Mouse (Mus musculus): ENCODE measurements around the gene Tmub2. TPM values are rescaled to one million over a fixed set of nuclear protein-coding genes. Genes with fewer than 3 reads are reported as not detected.

Gene Tmub2
- polyA plus RNA-seq, 1 experiment, result 59.7 TPM

DNA sequence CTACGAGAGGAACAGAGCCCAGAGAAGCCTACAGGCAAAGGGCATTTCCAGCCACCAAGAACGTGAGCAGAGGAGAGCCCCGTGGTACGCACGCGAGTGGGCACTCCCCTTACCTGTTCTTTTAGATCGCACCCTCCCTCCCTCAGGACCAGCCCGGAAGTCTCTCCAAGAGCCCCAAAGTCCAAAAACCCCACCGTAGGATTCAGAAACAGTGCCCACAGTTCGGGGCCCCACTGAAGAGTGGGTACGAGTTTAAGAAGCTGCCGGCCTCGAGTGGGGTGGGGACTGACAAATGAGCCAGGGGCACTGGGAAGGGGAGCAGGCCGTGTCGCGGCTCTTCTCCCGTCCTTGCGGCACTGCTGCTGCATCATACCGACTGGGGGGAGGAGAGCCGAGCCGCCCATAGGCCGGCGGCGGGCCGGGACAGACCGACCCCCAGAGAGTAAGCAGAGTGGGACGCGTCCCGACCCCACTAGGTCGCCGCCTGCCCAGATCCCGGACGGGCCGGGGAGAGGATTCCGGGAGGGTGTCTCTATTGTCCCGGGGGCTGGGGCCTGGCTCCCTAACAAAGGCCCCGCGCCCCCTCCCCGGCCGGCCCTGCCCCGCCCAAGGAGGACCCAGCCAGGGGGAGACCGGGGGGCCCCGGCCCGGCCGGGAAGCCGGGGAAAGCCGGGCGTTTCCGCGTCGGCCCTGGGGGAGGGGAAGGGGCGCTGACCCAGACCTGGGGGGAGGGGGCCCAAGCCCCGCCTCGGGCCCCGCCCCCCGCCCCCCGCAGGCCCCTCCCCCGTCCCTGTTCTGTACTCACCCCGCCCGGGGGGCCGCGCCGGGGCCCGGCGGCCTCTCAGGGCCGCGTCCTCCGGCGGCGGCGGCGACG is 11.1 kb downstream of the Tmub2 start:
- WGBS, result under 1% methylated on average over 48 of the region's 73 CpGs
- no peaks in the 10 kb centered on the region; the same call in 1 of the 2 replicates for H3K36me3 ChIP-seq (ENCODE audit: control insufficient read depth, insufficient read depth, low read length)
- H3K4me3 ChIP-seq (ENCODE audit: insufficient read depth, low read depth, low read length), result peak overlapping the region; percentile 91
- peak overlapping the region; percentile 80 for H3K27ac ChIP-seq (ENCODE audit: insufficient read depth, low read depth, low read length)
- no peaks in the 10 kb centered on the region for H3K27me3 ChIP-seq (replicated peaks; ENCODE audit: control insufficient read depth, insufficient read depth, low read length)
- TF ChIP-seq POLR2A (IDR thresholded peaks at IDR 0.05; ENCODE audit: low read depth, low read length) (no peak), CTCF (conservative IDR thresholded peaks at IDR 0.05; ENCODE audit: insufficient read depth, insufficient read length, low read depth, low read length) (no peak)
- DNase-seq, result peak; percentile 56
- H3K4me1 ChIP-seq (ENCODE audit: control insufficient read depth, insufficient read depth, low read length), result no peaks in the 10 kb centered on the region; the same call in 1 of the 2 replicates

DNA sequence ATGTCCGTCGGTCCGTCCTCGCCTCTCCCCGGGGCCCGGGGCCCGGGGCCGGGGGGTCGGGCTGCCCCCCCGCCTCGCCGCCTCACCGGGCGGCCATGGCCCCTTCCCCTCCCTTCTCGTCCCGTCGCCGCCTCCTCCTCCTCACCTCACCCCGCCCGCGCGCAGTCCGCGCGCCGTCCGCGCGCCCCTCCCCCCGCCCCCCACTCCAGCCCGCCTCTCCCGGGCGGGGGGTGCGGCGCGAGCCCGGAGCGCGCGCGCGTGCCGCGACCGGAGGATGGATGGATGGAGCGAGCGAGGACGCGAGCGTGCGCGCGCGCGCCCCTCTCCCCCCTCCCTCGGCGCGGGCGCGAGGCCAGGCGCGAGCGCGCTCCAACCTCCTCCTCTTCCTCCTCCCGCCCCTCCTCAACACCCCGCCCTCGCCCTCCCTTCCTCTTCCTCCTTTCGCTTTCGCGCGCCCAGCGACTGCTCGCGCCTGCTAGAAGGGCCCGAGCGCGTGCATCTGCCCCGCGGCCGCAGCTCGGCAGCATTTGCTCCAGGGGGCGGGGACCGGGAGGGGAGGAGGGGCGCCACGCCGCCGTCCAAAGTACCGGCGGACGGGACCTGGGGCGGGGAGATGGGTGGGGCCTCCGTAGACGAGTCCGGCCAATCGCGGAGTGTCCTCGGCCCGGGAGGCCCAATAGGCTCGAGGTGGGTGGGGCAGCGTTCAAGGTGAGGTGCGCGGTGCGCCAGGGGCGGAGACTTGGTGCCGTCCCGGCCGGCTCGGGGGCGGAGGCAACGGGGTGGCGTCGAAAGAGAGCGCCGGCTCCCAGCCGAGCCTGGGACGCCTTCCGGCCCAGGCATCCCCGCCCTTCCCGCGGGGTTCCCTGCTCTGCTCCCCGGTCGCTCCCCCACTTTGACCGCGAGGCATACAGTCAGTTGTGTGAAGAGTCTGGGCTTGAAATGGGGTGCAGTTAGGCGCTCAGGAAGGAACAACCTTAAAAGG is 12.1 kb downstream of the Tmub2 start, which contains the start of gene Atxn7l3:
Gene Atxn7l3, minus strand, starts transcription at position 141 of the 982 bp plus-strand sequence.
- TF ChIP-seq CTCF (conservative IDR thresholded peaks at IDR 0.05; ENCODE audit: insufficient read depth, insufficient read length, low read depth, low read length) (no peak), POLR2A (IDR thresholded peaks at IDR 0.05; ENCODE audit: low read depth, low read length) (peak; percentile 49)
- no peaks in the 10 kb centered on the region for H3K27me3 ChIP-seq (replicated peaks; ENCODE audit: control insufficient read depth, insufficient read depth, low read length)
- under 1% methylated on average over 95 of the region's 125 CpGs for WGBS
- H3K4me1 ChIP-seq (ENCODE audit: control insufficient read depth, insufficient read depth, low read length), result no peaks in the 10 kb centered on the region; the same call in 1 of the 2 replicates
- H3K36me3 ChIP-seq (ENCODE audit: control insufficient read depth, insufficient read depth, low read length), result no peaks in the 10 kb centered on the region; the same call in 1 of the 2 replicates
- DNase-seq, result peak; percentile 99
- peak within 1 kb of the TSS; percentile 91 for H3K4me3 ChIP-seq (ENCODE audit: insufficient read depth, low read depth, low read length)
- H3K27ac ChIP-seq (ENCODE audit: insufficient read depth, low read depth, low read length), result peak within 1 kb of the TSS; percentile 96

GRCm38 (mm10) chr11:102297577-102298556 is 13.1 kb downstream of the Tmub2 start:
- H3K27me3 ChIP-seq (replicated peaks; ENCODE audit: control insufficient read depth, insufficient read depth, low read length), result no peaks in the 10 kb centered on the region
- no peak for TF ChIP-seq POLR2A (IDR thresholded peaks at IDR 0.05; ENCODE audit: low read depth, low read length)
- TF ChIP-seq CTCF (conservative IDR thresholded peaks at IDR 0.05; ENCODE audit: insufficient read depth, insufficient read length, low read depth, low read length), result no peak
- H3K4me1 ChIP-seq (ENCODE audit: control insufficient read depth, insufficient read depth, low read length), result no peaks in the 10 kb centered on the region; the same call in 1 of the 2 replicates
- no peaks in the 10 kb centered on the region for H3K36me3 ChIP-seq (ENCODE audit: control insufficient read depth, insufficient read depth, low read length)
- 22% methylated on average over 27 of the region's 27 CpGs for WGBS
- H3K4me3 ChIP-seq (ENCODE audit: insufficient read depth, low read depth, low read length), result peak overlapping the region; percentile 88
- peak overlapping the region; percentile 96 for H3K27ac ChIP-seq (ENCODE audit: insufficient read depth, low read depth, low read length)
- no peak for DNase-seq

DNA sequence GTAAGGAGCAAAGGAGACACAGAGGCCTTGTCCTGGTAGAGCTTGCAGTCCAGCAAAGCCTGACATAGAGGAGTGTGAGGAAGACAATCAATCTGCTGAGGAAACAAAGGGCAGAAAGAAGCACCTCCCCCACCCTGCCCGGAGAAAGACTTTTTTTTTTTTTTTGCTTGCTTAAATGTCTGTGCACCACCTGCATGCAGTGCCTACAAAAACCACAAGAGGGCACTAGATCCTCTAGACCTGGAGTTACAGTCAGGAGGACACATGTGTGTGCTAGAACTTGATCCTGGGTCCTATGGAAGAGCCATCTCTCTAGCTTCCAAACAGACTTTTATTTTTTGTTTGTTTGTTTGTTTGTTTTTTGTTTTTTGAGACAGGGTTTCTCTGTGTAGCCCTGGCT is 15.1 kb downstream of the Tmub2 start:
- H3K4me3 ChIP-seq (ENCODE audit: insufficient read depth, low read depth, low read length), result no peak overlapping the region
- no peak for TF ChIP-seq POLR2A (IDR thresholded peaks at IDR 0.05; ENCODE audit: low read depth, low read length)
- TF ChIP-seq CTCF (conservative IDR thresholded peaks at IDR 0.05; ENCODE audit: insufficient read depth, insufficient read length, low read depth, low read length), result peak; percentile 48
- WGBS, result 4% methylated on average over 1 of the region's 1 CpGs
- peak; percentile 69 for DNase-seq
- H3K4me1 ChIP-seq (ENCODE audit: control insufficient read depth, insufficient read depth, low read length), result no peaks in the 10 kb centered on the region; the same call in 1 of the 2 replicates
- H3K27me3 ChIP-seq (replicated peaks; ENCODE audit: control insufficient read depth, insufficient read depth, low read length), result no peaks in the 10 kb centered on the region
- no peaks in the 10 kb centered on the region for H3K36me3 ChIP-seq (ENCODE audit: control insufficient read depth, insufficient read depth, low read length)
- H3K27ac ChIP-seq (ENCODE audit: insufficient read depth, low read depth, low read length), result no peak overlapping the region

DNA sequence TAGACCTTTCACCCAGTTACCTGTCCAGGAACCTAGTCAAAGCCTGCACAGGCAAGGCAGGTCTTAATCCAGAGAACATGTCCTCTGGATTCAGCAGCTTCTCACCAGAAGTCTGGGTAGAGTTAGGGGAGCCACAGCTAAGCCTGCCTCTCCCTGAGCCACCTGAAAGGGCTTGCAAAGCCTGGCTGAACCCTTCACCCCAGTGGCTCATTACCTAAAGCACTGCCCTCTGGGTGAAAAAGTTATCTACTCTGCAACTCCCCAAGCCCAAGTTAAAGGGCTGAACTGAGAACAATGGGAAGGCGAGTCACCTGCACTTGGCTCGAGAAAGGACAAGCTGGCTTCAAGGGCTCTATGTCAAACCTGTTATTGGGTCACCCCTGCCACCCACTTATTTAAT is 19.4 kb downstream of the Tmub2 start:
- Histone ChIP-seq H3K27ac (ENCODE audit: insufficient read depth, low read depth, low read length) (no peak overlapping the region), H3K27me3 (replicated peaks; ENCODE audit: control insufficient read depth, insufficient read depth, low read length) (no peaks in the 10 kb centered on the region), H3K36me3 (ENCODE audit: control insufficient read depth, insufficient read depth, low read length) (peaks cover 3% of the 10 kb centered on the region; the same call in 1 of the 2 replicates), H3K4me3 (ENCODE audit: insufficient read depth, low read depth, low read length) (no peak overlapping the region), H3K4me1 (ENCODE audit: control insufficient read depth, insufficient read depth, low read length) (no peaks in the 10 kb centered on the region)
- TF ChIP-seq CTCF (conservative IDR thresholded peaks at IDR 0.05; ENCODE audit: insufficient read depth, insufficient read length, low read depth, low read length) (no peak), POLR2A (IDR thresholded peaks at IDR 0.05; ENCODE audit: low read depth, low read length) (no peak)
- no peak for DNase-seq
- 50% methylated on average over 2 of the region's 2 CpGs for WGBS

DNA sequence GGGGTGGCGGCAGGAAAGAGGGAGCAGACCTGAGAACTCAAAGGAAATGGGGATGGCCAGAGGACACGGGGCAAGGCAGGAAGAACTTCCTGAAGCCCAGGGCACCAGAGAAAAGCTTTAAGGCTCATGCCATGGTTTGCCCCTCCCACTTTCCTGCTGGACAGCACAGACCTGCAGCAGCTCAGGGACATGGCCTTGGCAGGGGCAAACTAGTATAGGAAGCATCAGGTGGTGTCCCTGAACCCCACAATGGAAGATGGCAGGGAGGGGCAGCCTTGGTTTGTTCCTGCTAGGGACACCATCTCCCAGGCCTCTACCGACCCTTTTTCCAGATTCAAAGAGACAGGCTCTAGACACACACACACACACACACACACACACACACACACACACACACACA is 20.6 kb downstream of the Tmub2 start:
- no peak for TF ChIP-seq CTCF (conservative IDR thresholded peaks at IDR 0.05; ENCODE audit: insufficient read depth, insufficient read length, low read depth, low read length)
- TF ChIP-seq POLR2A (IDR thresholded peaks at IDR 0.05; ENCODE audit: low read depth, low read length), result no peak
- Histone ChIP-seq H3K4me1 (ENCODE audit: control insufficient read depth, insufficient read depth, low read length) (peaks cover 10% of the 10 kb centered on the region), H3K4me3 (ENCODE audit: insufficient read depth, low read depth, low read length) (no peak overlapping the region), H3K36me3 (ENCODE audit: control insufficient read depth, insufficient read depth, low read length) (peaks cover 3% of the 10 kb centered on the region; the same call in 1 of the 2 replicates), H3K27me3 (replicated peaks; ENCODE audit: control insufficient read depth, insufficient read depth, low read length) (no peaks in the 10 kb centered on the region), H3K27ac (ENCODE audit: insufficient read depth, low read depth, low read length) (no peak overlapping the region)
- 49% methylated on average over 3 of the region's 3 CpGs for WGBS
- no peak for DNase-seq
